Mouse (Mus musculus) c-Kit-positive CD71-negative TER-119-negative erythroid progenitor cells, embryonic 14.5 days (primary cell): ENCODE results near the gene Map3k9.

Experiments
- DNase-seq: peaks from one replicate; pipeline ENCODE4 v3.0.0-alpha.2; 2013; ENCODE audit warnings: low read depth

Gene Map3k9

DNA sequence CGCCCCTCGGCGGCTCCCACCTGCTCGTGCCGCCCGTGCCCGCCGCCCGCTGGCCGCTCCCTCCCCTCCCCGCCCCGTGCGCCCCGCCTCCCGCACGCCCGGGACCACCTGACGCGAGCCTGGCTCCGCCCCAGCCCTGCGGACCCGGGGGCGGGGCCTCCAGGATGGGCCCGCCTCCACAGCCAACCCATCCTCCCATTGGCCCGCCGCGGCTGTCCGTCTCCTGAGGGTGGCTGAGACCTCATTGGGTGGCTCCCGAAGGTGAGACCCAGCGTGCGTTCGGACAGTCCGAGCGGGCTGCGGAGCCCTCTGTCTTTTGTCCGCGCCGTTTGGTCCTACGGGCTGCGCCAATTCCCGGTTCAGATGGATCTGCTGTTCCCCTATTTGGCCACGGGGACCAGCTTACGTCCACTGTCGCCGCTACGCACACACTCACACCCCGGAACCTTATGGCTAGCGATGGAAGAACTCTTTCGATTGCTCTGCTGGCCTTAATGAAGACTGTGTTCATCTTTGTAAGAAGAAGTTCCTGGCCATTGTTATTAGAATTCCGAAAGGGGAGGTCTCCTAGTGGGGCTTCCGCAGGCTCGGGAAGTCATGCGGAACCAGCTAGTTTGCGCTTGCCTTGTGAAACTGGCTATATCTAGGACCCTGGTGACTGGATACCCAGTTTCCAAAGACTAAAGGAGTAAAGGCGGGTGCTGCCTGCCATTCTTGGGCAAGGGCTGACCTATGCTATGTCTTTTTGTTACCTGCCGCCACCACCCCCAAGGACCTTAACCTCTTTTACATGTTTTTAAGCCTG, at the start of gene Map3k9:
Gene Map3k9, minus strand, starts transcription at position 71 of the 805 bp plus-strand sequence.
- DNase-seq: peak; percentile 70

DNA sequence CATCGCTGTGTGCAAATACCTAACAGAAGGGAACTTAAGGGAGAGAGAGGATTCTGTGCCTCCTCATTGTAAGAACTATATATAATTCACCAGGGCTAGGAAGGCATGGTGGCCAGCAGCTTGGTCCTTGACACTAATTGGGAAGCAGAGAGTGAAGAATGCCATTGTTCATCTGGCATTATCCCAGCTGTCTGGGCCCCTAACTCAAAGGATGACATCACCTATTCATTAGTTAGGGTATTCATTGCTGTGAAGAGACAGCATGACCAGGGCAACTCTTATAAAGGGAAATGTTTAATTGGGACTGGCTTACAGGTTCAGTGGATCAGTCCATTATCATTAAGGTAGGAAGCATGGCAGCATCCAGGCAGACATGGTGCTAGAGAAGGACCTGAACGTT, 47.4 kb upstream of the Map3k9 start:
- no peak for DNase-seq

DNA sequence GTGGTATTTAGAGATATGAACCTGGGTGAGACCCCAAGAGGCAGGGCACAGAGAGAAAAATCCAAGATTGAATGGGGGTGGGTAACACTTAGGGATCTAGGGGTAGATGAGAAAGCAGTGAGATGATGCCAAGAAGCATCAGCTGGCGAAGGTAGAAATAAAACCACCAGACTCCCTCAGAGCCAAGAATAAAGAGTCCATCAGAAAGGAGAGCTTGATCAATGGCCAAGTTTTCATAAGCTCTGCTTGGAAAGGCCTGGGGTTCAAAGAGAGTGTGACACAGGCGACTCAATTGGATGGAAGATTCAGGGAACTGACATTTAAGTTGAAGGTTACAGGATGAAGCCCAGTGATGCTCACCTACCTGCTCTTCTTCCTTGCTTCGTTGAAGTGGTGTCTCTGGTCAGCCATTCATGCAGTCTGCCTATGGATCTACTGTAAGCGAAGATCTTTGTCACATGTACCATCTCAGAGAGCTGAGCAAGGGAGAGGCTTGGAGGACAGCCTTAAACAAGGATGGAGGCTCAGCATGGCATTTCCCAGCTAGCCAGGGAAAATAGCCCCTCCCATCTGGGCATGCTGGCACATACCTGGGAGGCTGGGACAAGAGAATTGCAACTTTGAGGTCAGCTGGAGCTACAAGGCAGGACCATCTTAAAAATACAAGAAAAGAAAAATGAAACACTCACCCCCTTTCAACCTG, 42.0 kb upstream of the Map3k9 start:
- no peak for DNase-seq

DNA sequence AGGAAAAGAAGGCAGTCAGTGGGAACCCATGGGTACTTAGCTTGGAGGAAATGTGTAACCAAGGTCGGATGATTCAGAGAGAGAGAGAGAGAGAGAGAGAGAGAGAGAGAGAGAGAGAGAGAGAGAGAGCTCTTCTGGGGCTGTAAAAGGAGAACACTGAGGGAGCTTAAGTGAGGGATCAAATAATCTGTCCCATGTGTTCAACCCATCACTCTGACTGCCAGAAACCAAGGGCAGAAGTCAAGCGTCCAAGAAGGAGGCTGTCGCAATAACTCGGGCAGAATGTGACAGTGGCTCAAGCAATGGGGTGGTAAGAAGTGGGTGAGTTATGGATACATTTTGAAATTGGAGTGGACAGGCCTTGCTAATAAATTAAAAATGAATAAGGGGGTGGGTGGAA, 41.2 kb upstream of the Map3k9 start:
- DNase-seq: no peak

DNA sequence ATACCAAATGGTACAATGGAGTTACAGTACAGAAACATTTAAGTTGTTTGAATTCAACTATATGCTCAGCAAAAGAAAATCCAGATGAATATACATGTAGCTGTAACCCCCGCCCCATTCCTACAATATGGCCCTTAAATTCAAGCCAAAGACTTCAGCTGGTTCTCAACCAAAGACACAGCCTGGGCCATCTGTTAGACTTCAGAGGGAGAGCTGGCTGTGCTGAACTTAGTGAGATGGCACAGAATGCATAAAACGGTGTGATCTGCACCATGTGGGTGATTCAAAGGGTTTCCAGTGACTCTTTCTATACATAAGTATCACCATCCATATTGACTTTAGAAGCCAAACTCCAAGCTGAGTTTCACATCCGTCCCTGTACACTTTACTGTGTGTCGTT, 39.7 kb upstream of the Map3k9 start:
- no peak for DNase-seq

DNA sequence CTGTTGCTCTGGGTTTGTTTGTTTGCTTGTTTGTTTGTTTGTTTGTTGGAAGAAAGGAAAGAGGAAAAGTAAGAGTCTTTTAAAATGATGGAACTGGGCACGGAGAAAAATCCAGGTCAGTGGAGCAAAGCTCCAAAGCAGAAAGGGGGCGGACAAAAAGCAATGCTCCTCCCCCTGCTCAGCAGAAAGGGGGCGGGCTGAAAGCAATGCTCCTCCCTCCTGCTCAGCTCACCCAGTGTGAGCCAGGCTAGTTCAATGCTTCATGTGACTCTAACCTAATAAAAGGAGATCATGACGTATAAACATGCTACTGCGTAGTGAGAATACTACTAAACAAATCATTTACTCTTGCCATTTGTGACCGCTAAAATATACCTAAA, 36.1 kb upstream of the Map3k9 start:
- DNase-seq: no peak

DNA sequence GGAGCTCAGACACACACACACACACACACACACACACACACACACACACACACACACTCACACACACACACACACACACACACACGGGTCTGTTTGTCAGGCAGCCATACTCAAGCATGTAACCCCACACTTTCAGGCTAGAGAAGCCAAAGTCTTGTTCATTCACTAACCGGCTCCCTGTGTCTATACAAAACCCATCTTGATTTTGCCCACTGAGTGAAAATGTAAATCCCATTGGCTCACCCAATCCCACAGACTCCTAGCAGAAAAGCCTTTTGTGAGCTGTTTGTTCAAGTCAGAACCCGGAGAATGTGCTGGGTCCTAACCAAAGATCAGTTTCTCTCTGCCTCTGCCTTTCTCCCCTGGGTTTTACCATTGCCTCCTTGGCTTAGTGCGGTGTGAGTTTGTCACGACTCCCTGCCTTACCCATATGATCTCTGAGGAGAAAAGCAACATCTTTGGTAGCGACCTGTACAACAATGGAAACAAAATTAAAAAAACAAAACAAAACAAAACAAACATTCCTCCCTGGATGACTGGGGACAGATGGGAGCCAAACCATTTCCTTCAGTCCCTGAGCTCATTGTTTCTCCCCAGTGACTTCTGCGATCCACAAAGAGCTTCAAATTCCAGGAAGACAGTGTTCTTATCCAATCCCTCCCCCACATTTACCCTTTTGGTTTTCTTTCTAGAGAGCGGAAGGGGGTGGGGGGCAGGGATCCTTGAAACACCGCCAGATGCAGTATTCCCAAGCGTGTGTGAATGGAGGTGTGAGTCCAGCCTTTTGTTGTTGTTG, 35.6 kb upstream of the Map3k9 start:
- no peak for DNase-seq

DNA sequence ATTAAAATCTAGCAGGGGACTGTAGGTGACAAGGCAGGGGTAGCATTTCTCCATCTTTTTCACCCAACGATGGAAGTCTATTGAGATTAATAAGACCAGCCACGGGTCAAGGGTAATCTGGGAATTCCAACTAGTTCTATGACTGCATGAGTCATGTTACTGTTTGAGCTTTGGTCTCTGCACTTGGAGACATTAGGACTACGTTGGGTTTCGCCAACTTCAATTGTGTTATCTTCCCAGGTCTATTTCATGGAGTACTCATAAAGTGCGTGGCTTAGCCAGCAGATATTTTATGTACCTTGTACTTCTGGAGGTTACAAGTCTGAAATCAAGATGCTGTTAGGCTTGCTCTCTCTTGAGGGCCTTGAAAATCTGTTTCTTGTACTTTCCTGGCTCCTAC, 33.8 kb upstream of the Map3k9 start:
- no peak for DNase-seq

DNA sequence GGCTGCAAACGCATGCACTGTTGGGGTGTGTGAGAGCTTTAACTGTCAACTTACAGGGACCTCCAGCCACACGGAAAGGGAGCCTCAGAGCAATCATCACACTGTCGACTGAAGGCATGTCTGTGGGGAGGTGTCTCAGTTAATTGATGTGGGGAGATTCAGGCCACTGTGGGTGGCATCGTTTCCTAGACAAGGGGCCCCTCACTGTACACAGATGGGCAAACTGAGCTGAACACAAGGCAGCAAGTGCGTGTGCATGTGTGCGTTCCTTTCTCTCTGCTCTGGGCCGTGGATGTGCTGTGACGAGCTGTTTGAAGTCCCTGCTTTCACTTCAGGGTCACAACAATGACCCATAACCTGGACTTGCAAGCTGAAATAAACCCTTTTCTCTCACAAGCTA, 29.4 kb upstream of the Map3k9 start:
- no peak for DNase-seq

DNA sequence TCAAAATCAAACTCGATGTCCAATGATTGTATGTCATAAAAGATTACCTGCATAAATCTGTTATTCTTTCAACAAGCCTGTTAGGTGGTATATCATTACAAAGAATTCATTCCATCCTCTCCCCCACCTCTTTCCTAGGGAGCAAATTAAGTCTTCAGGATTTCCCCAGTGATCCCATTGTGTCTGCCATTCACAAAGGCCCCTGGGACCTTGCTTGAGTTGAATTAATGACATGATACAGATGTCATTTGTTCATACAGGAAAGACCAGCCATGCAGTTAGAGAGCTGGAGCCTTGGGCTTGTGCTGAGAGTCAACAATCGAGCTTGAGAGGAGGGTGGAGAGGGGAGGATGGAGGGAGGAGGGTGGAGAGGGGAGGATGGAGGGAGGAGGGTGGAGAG, 27.6 kb upstream of the Map3k9 start:
- DNase-seq: no peak

DNA sequence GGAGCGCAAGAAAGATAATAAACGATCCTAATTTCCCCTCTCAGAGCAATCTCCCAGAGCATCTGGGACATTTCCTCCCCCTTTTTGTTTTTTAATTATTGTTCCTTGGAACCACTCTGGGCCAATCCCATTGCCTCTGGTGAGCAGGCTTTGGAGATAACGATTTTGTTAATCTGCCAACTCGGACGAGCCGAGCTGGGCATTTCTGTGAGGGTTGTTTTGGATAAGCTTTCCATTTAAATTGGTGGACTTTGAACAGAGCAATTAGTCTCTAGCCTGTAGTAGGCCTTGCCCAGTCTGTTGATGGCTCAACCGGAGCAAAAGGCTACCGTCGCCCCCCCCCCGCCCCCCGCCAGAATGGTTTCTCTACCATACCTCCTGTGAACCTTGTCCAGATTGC, 27.0 kb upstream of the Map3k9 start:
- DNase-seq: no peak

DNA sequence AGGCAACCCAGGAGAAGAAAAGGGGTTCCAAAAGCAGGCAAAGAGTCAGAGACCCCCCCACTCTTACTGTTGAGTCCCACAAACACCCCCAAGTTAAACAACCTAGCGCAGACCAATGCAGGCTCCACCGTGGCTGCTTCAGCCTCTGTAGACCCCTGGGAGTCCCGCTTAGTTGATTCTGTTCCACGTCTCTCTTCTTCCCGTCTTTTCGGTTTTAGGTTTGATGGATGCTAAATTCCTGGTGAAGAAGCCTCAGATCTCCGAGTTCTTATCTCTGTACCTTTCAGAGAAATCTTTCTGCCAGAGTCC, 26.5 kb upstream of the Map3k9 start:
- DNase-seq: no peak

DNA sequence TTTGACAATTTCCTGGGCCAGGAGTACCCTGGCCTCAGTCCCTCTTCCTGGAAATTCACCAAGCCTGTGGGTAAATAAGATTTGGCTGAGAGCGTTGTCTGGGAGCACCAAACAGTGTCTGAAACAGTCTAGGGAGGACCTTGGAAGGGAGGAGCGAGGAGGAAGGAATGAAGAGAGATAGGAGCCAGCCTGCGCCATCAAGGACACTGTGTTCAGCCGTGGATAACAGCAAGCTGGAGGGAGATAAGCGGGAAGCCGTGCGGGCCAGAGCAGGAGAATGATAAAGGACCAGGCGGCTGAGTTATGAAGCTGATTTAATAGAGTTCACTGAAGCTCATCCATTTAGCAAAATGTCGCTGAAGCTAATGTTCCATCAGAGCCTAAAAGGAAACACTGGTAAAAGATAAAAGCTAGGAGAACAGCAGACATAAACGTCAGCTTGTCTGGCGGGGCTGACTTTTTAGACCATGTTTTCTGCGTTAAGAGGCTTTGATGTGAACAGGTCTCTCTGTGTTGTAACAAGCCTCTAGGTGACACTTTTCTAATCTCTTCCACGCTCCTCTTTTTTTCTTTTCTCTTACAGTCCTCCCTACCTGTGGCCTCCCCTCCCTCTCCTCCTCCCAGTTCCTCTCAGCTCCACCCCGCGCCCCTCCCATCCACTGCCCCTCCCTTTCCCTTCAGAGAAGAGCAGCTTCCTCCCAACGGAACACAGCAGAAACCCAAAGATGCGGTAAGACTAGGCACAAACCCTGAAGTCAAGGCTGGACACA, 26.0 kb upstream of the Map3k9 start:
- no peak for DNase-seq

DNA sequence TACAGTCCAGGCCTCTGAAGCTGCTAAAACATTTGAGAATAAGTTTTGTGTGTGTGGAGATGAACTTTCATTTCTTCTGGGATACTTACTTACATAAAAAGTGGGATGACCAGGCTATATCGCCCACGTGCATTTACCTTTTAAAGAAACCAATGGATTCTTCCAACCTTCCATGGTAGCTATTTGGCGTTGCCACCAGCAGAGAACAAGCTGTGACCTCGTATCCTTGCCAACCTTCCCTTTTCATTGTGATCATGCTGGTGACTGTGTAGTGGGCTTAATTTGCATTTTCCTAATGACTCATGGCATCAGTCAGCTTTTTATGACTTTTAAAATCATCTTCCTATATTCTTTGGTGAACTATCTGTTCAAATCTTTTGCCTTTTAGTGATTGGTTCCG, 25.1 kb upstream of the Map3k9 start:
- no peak for DNase-seq

DNA sequence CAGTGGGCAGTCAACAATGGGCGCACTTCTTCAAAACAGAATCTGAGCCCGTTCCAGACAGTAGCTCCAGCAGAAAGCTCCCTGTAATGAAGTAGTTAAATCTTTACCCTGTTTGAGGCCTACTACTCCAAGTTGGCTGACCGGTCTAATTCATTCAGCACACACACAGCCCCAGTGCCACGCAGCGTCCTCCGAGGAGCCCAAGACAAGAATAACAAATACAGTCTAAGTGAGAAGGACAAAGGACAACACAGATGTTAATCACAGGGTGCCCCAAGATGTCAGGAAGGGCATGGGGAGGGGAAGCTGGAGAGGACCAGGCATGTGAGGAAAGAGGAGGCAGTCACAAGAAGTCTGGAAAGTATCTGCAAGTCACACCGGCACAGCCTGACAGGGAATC, 22.8 kb upstream of the Map3k9 start:
- DNase-seq: no peak

DNA sequence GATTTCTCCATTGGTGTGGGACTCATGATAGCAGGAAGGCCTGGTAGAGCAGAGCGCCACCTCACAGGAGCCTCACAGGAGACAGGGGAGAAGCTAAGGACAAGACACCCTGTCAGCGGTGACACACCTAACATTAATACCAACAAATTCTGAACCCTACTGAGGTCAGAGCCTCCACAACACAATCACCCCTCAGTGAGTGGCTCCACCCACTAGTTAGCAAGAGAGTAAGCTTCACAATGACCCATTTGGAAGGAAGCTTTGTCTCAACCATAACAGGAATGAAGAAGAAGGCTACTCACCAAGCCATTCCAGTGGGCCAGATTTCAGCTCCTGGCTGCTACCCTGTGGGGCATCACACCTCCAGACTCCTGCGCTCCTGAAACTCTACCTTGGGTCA, 22.0 kb upstream of the Map3k9 start:
- DNase-seq: no peak

DNA sequence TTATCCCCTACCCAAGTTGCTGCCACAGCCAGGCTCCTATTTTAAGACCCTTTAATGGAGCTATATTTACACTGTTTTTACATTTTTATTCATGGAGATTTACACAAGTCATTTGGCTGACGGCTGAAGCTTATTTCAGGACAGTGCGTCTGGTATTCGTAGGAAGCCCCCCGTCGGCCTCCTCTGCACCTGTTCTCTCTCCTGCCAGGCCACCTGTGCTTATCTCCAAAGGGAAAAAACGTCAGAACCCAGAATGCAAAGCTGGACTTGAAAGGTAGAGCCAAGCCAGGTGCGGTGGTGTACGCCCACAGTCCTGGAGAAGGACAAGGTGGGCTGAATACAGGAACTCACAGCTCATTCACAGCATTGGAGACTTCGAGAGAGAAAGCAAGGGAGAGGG, 20.2 kb upstream of the Map3k9 start:
- DNase-seq: no peak

DNA sequence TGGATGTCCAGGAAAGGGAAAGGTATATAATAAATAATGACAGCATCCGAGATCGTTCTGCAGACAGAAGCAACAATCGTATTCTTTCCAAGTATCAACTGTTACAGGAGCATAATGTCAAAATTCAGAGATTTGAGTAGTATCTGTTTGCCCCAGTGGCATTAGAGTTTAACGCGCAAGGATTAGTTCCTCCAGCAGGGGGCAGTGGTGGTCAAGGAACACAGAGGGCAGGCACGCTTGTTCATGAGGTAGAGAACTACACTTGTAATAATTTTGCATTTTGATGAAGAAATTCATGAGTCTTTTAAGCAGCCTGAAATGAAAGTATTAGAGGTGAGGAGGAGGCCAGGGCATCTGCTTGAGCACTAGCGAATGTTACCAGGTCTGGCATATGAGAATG, 15.6 kb upstream of the Map3k9 start:
- DNase-seq: peak; percentile 78

DNA sequence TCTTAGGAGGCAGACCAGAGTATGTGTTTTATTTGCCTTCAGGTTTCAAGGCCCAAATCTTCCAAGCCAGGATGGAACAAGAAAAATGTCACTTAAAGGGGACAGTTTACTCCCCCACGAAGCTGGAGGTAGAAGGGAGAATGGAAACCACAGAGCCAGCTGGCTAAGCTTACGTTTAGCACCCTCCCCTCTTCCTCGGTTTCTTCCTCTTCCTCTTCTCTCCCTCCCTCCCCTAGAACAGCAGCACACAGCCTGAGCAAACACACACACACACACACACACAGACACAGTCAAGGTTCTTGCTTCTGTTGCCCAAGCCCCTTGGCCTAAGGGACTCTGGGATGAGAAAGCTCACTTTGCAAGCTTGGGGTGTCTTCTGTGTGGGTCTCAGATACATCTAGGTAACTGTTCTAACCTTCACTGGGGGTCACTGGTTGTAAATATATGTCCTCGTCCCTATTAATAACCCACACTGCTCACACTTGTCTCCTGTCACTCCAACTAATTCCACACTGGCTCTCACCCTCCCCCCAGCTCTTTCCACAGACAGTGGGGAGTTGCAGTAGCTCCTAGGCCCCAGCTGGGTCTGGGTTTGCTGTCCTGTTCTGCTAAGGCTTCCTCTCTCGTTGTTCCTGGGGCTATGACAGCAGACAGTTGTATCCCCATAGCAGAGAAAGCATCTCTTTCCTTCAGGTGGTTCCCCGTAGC, 11.7 kb upstream of the Map3k9 start:
- no peak for DNase-seq

DNA sequence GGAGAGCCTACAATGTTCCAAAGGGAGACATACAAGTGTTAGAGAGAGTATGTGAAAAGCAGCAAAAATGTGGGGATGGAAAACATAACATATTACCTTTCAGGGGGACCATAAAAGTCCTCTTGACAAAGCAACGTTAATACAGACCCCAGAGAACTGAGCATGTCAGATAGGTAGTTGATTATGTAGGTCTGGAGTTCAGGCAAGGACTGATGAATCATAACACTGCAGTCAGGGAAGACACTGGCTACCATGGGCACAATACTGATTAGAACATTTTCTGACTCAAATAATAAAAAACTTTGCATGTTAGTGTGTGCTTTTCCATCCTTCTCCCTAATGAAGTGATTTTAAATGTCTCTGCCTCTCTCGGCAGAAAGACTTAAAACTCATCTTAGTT, 8.5 kb upstream of the Map3k9 start:
- no peak for DNase-seq

DNA sequence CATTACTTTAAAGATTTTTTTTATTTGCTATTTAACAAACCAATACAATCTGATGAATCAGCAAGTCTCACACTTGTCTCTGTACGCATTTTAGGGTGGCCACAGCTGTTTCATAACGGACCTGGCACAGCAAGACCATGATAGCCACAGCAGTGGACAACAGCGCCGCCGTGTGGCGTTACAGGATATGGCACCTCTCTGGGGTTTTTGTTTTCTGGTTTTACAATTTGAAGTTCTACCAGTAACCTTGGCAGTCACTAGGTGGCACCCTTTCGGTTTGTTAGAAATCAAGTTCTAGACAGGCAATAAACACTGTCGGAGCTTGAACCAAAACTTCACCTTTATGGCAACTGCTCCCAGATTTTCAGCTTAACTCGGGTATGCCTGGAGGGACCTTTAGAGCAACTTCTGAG, 7.7 kb upstream of the Map3k9 start:
- DNase-seq: peak; percentile 89

DNA sequence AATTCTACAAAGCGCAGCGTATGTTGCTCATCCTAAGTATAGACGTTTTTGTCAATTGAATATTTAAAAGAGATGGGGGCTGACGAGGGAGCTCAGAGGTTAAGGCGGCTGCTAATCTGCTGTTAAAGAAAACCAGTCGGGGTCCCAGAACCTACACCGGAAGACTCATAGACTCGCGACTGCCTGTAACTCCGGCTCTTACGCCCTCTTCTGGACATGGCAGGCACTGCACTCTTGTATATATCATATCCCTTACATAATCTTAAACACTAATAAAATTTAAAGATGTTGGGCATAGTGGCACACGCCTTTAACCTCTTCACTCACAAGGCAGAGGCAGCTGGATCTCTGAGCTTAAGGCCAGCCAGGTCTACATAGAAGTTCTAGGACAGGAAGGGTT, 6.3 kb upstream of the Map3k9 start:
- DNase-seq: no peak
